Mouse (Mus musculus) embryonic fibroblast, embryonic 13.5 days (primary cell): ENCODE data around the gene Tpbpb. TPM values are rescaled to one million over a fixed set of nuclear protein-coding genes. Genes with fewer than 3 reads are reported as not detected.
"Not testable (repeated sequence)": the region's sequence is repeated elsewhere in the genome, so short reads cannot be mapped to it uniquely, and the experiment has no call there.

ENCODE experiments used
- H3K27ac ChIP-seq: 2 replicates; pipeline ENCODE4 v1.5.1; 2012; ENCODE audit warnings: low read length, control low read depth, inconsistent platforms; ENCODE audit not compliant: insufficient read depth
- H3K4me1 ChIP-seq: 2 replicates; pipeline ENCODE4 v1.6.1; 2011; ENCODE audit warnings: low read length; ENCODE audit not compliant: control insufficient read depth, insufficient read depth
- H3K4me3 ChIP-seq: 2 replicates; pipeline ENCODE4 v1.5.1; 2011; ENCODE audit warnings: mild to moderate bottlenecking, control low read depth, low read length; ENCODE audit not compliant: insufficient read depth
- CTCF ChIP-seq: IDR thresholded peaks from 2 replicates; pipeline ENCODE4 v1.5.1; 2011; ENCODE audit warnings: mild to moderate bottlenecking, control low read depth, low read length, moderate library complexity, borderline replicate concordance; ENCODE audit not compliant: insufficient read depth
- POLR2A ChIP-seq: IDR thresholded peaks from 2 replicates; pipeline ENCODE4 v1.6.1; 2011; ENCODE audit warnings: low read depth, mild to moderate bottlenecking, control low read depth, low read length, moderate library complexity
- polyA plus RNA-seq: library from polyadenylated mRNA; stranded (reverse); fragments of >200 nt; gene quantifications from 2 replicates; pipeline ENCODE4 v1.2.4, GENCODE M21; 2011; ENCODE audit warnings: low read depth; ENCODE audit not compliant: missing spikeins, insufficient read length

Gene Tpbpb
- not detected in 2 replicates for polyA plus RNA-seq

GRCm38 (mm10) chr13:60904780-60905179 is at the start of gene Tpbpb:
Gene Tpbpb (minus strand): TSS chr13:60904880.
- not testable (repeated sequence) for H3K4me3 ChIP-seq, H3K27ac ChIP-seq, H3K4me1 ChIP-seq

GRCm38 (mm10) chr13:60941884-60942283 is 37.2 kb upstream of the Tpbpb start, which contains the start of gene Tpbpa:
Gene Tpbpa (minus strand): TSS chr13:60941984.
- not testable (repeated sequence) for H3K4me1 ChIP-seq, H3K4me3 ChIP-seq, H3K27ac ChIP-seq

GRCm38 (mm10) chr13:60936500-60936901 is 31.8 kb upstream of the Tpbpb start, which contains the start of the genes Gm49391 and Ctla2a:
Gene Gm49391 (minus strand): TSS chr13:60936571.
Gene Ctla2a (minus strand): TSS chr13:60936625.
- TF ChIP-seq POLR2A (no peak), CTCF (no peak)
- H3K4me3 ChIP-seq, result no peak within 1 kb of the TSS
- no peaks in the 10 kb centered on the region for H3K4me1 ChIP-seq
- peak within 1 kb of the TSS; percentile 61; the same call in 1 of the 2 replicates for H3K27ac ChIP-seq

- not testable (repeated sequence) for H3K4me3 ChIP-seq, H3K4me1 ChIP-seq, H3K27ac ChIP-seq
Observed at GRCm38 (mm10) chr13:60935490-60935889, 30.8 kb upstream of the Tpbpb start, which contains the start of gene Gm49393. Gene Gm49393 (minus strand): TSS chr13:60935590.

GRCm38 (mm10) chr13:60897328-60897727 is 7.4 kb downstream of the Tpbpb start, which contains the start of gene Ctla2b:
Gene Ctla2b (minus strand): TSS chr13:60897447.
- peak within 1 kb of the TSS; percentile 88 for H3K27ac ChIP-seq
- TF ChIP-seq POLR2A (no peak), CTCF (no peak)
- H3K4me3 ChIP-seq, result no peak within 1 kb of the TSS
- peaks cover 2% of the 10 kb centered on the region; the same call in 1 of the 2 replicates for H3K4me1 ChIP-seq

- not testable (repeated sequence) for H3K4me1 ChIP-seq, H3K4me3 ChIP-seq
- H3K27ac ChIP-seq, result peak within 1 kb of the TSS; percentile 88
Observed at GRCm38 (mm10) chr13:60896794-60897193, 7.9 kb downstream of the Tpbpb start, which contains the start of gene Gm49392. Gene Gm49392 (minus strand): TSS chr13:60896894.

GRCm38 (mm10) chr13:60895406-60896160 is 9.1 kb downstream of the Tpbpb start:
- TF ChIP-seq POLR2A, result no peak
- TF ChIP-seq CTCF, result no peak

GRCm38 (mm10) chr13:60892301-60892700 is 12.4 kb downstream of the Tpbpb start:
- no peak overlapping the region for H3K4me3 ChIP-seq
- no peaks in the 10 kb centered on the region for H3K4me1 ChIP-seq
- no peak overlapping the region for H3K27ac ChIP-seq
- TF ChIP-seq POLR2A (no peak), CTCF (no peak)

More at GRCm38 (mm10) chr13:60895406-60896160, 9.1 kb downstream of the Tpbpb start:
- Histone ChIP-seq H3K4me1 (peaks cover 2% of the 10 kb centered on the region; the same call in 1 of the 2 replicates), H3K4me3 (no peak overlapping the region), H3K27ac (no peak overlapping the region)

GRCm38 (mm10) chr13:60864281-60864680 is 40.4 kb downstream of the Tpbpb start, which contains the start of gene 4930486L24Rik:
Gene 4930486L24Rik (minus strand): TSS chr13:60864475.
- no peak within 1 kb of the TSS for H3K4me3 ChIP-seq
- TF ChIP-seq POLR2A (no peak), CTCF (no peak)
- no peak within 1 kb of the TSS for H3K27ac ChIP-seq
- H3K4me1 ChIP-seq, result no peaks in the 10 kb centered on the region

Other genes starting within 250 kb of the Tpbpb start
- not detected in 2 replicates for gene BC051665, start 118.5 kb downstream of the Tpbpb start, polyA plus RNA-seq
- not detected in 2 replicates for gene Ctsll3, start 102.0 kb downstream of the Tpbpb start, polyA plus RNA-seq
- gene 4930486L24Rik, start 40.4 kb downstream of the Tpbpb start, polyA plus RNA-seq, result not detected in 2 replicates
- not detected in 2 replicates for gene Gm49392, start 8.0 kb downstream of the Tpbpb start, polyA plus RNA-seq
- 3.3 and 3.7 TPM in 2 replicates for gene Ctla2b, start 7.4 kb downstream of the Tpbpb start, polyA plus RNA-seq
- 0.95 TPM in 1 of 2 replicates, not detected in the other for gene Gm49393, start 30.7 kb upstream of the Tpbpb start, polyA plus RNA-seq
- not detected in 2 replicates for gene Gm49391, start 31.7 kb upstream of the Tpbpb start, polyA plus RNA-seq
- 27.8 and 47.8 TPM in 2 replicates for gene Ctla2a, start 31.7 kb upstream of the Tpbpb start, polyA plus RNA-seq
- not detected in 2 replicates for gene Tpbpa, start 37.1 kb upstream of the Tpbpb start, polyA plus RNA-seq
- not detected in 2 replicates for gene Ctsj, start 101.1 kb upstream of the Tpbpb start, polyA plus RNA-seq
- not detected in 2 replicates for gene Ctsq, start 135.8 kb upstream of the Tpbpb start, polyA plus RNA-seq